16 mouse cellular contexts compared by ENCODE assay signal in the genomic region with DNA sequence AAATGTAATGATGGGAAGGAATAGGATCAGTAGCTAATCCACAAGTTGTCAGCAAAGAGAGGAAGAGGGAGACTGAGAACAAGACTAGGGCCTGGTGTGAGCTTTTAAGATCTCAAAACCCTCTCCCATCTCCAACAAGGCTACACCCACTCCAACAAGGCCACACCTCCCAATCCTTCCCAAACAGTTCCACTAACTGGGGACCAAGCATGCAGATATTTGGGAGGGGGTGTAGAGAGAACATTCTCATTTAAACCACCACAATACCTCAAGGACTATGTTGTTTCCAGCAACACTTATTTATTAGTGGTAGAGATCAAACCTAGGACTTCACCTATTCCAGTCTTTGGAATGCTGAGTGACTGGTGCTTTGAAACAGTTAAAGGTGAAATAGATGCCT.
"Had no signal": no experiment of that assay in that cellular context is flagged by ENCODE, and none has a peak within 500 bp of the region (broad histone marks: within the 10 kb centered on the region; RNA-seq: fewer than 3 reads in every experiment).

No protein-coding gene starts in this region.

- H3K4me1 ChIP-seq: midbrain, embryonic 12.5 days; midbrain, embryonic 15.5 days; neural tube, embryonic 12.5 days; stomach, embryonic 15.5 days had no signal

- H3K27me3 ChIP-seq: lung, embryonic 15.5 days; megakaryocyte, embryonic 14.5 days; midbrain, embryonic 12.5 days; midbrain, embryonic 15.5 days; neural tube, embryonic 12.5 days; stomach, embryonic 15.5 days had no signal

- DNase-seq: liver, postnatal 0 days; lung, adult 2 months; lung, postnatal 14 days; lung, postnatal 36 days; right cerebral cortex, postnatal 14 days; thymus, adult 2 months; thymus, postnatal 25 days; thymus, postnatal 4 days had no signal

- H3K9ac ChIP-seq: liver, postnatal 0 days; lung, embryonic 15.5 days; midbrain, embryonic 12.5 days; midbrain, embryonic 15.5 days; neural tube, embryonic 12.5 days; stomach, embryonic 15.5 days had no signal

- H3K27ac ChIP-seq: lung, embryonic 15.5 days; macrophage; midbrain, embryonic 12.5 days; midbrain, embryonic 15.5 days; neural tube, embryonic 12.5 days; stomach, embryonic 15.5 days; stomach, postnatal 0 days had no signal

- H3K4me3 ChIP-seq: lung, embryonic 15.5 days; megakaryocyte, embryonic 14.5 days; midbrain, embryonic 12.5 days; midbrain, embryonic 15.5 days; neural tube, embryonic 12.5 days; stomach, embryonic 15.5 days had no signal
